Mouse (Mus musculus) brain, embryonic 14.5 days (tissue): ENCODE results near the gene Fancd2. TPM values are rescaled to one million over a fixed set of nuclear protein-coding genes. Genes with fewer than 3 reads are reported as not detected.
A peak's percentile ranks its signal among the peaks of the same experiment; 100 is the strongest.

ENCODE experiments used
- DNase-seq: peaks from one replicate; pipeline ENCODE4 v3.0.0-alpha.2; 2011; ENCODE audit warnings: low read depth
- CTCF ChIP-seq: fragments of 200-500 bp; IDR thresholded peaks from 2 replicates; pipeline ENCODE4 v1.5.1; 2012; ENCODE audit warnings: inconsistent platforms, mild to moderate bottlenecking, moderate library complexity, borderline replicate concordance; ENCODE audit not compliant: insufficient read depth, insufficient read length; ENCODE audit errors: extremely low read depth
- POLR2A ChIP-seq: fragments of 200-500 bp; IDR thresholded peaks from 2 replicates; pipeline ENCODE4 v1.6.1; 2012; ENCODE audit warnings: mild to moderate bottlenecking, inconsistent platforms, borderline replicate concordance; ENCODE audit not compliant: poor library complexity, insufficient read depth, insufficient read length, severe bottlenecking; ENCODE audit errors: extremely low read depth
- polyA plus RNA-seq: library from polyadenylated mRNA; depleted of rRNA; stranded (reverse); fragments of >200 nt; gene quantifications from 2 replicates; pipeline ENCODE4 v1.2.3, GENCODE M21; 2012; rRNA removed

Fancd2 gene
- polyA plus RNA-seq: 5.0 and 9.1 TPM in 2 replicates

DNA sequence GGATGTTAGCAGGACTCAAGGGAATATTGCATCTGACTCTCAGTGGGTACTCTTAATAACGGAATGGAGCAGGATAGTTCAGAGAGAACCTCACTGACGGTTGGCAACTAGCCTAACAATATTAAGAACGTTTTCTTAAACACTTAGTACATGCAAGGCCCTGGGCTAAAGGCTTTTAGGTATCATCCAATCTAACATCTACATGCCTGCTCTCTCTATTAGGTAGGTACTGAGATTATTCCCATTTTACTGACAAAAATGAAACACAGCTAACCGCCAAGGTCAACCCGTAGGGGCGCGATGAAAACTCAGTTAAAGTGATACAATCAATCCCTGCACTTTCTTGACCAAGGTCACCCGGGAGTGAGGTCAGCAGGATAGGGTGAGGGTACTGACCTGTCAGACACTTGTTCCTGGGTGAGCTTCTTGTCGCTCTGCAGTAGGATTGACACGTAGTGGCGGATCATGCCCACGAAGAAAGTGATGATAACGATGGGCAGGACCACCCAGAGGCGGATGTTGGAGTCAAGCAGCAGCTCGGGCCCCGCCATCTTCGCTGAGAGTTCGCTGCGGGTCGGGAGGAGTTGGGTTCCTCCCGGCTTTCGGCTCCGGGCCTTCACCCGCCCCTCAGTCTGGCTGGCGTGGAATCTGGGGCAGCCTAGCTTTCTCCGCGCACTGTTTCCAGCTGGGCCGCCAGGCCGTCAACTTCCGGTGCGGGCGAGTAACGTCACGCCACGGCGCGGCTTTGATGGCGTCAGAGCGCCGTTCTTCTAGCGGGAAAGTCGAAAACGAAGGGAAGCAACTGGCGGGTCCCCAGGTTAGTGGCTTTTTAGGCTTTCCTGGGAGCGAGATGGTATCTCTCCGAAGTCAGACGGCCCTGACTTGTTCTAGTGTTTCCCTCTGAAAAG lies at the start of gene Fancd2, which contains the start of gene Emc3:
Gene Fancd2, plus strand, starts transcription at position 751 of the 908 bp plus-strand sequence.
Gene Emc3, minus strand, starts transcription at position 721 of the 908 bp plus-strand sequence.
- TF ChIP-seq CTCF (no peak), POLR2A (peak; percentile 61; the same call in 1 of the 2 replicates)
- peak; percentile 94 for DNase-seq

DNA sequence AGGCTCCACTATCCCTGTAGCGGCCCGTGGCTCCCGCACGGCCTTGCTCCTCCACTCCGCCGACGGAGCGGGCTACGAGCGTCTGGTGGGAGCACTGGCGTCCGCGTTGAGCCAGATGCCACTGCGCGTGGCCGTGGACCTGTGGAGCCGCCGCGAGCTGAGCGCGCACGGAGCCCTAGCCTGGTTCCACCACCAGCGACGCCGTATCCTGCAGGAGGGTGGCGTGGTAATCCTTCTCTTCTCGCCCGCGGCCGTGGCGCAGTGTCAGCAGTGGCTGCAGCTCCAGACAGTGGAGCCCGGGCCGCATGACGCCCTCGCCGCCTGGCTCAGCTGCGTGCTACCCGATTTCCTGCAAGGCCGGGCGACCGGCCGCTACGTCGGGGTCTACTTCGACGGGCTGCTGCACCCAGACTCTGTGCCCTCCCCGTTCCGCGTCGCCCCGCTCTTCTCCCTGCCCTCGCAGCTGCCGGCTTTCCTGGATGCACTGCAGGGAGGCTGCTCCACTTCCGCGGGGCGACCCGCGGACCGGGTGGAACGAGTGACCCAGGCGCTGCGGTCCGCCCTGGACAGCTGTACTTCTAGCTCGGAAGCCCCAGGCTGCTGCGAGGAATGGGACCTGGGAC lies 48.9 kb upstream of the Fancd2 start:
- DNase-seq: no peak

DNA sequence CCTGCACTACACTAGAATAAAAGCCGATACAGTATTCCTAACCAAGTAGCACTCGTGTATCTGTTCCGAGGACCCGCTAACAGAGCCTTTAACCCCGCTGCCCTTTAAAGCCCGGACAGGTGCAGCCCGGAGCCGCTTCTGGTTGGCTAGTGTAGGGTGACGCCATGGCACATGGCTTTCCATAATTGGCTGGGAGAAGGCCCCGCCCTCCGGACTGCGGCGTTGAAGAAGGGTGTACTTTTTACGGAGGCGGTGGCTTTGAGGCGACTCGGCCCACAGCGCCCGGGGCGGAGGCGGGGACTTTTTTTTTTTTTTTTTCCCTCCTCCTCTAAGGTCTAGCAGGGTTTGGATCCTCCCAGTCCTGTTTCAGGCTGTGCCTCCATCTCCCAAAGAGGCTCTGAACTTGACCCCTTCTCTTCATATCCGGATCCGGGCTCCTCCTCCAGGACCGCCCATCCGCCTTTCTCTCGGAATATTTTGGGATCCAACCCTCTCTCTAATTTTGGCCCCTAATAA lies 48.3 kb upstream of the Fancd2 start, which contains the start of gene Creld1:
Gene Creld1, plus strand, starts transcription at position 198 of the 516 bp plus-strand sequence.
- TF ChIP-seq CTCF (no peak), POLR2A (peak; percentile 52; the same call in 1 of the 2 replicates)
- peak; percentile 98 for DNase-seq

More for the DNA sequence above, 48.9 kb upstream of the Fancd2 start:
- TF ChIP-seq CTCF (0 out of 2 replicates have a peak, but pooled peaks have one; percentile 7), POLR2A (no peak)

DNA sequence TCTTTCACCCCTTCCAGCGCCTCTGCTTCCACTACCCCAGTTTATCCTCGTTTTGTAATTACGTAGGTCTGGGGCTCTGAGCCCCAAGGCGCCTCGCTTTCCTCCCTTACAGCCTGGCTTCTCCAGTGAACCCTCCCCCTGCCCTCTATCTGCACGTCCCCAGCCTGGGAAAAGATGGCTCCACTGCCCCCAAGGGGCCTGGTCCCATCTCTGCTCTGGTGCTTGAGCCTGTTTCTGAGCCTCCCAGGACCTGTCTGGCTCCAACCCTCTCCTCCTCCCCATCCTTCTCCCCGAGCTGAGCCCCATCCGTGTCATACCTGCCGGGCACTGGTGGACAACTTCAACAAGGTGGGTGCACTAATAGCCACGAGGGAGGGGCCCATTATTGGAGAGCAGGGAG lies 47.8 kb upstream of the Fancd2 start:
- DNase-seq: peak; percentile 55
- TF ChIP-seq POLR2A (no peak), CTCF (no peak)

DNA sequence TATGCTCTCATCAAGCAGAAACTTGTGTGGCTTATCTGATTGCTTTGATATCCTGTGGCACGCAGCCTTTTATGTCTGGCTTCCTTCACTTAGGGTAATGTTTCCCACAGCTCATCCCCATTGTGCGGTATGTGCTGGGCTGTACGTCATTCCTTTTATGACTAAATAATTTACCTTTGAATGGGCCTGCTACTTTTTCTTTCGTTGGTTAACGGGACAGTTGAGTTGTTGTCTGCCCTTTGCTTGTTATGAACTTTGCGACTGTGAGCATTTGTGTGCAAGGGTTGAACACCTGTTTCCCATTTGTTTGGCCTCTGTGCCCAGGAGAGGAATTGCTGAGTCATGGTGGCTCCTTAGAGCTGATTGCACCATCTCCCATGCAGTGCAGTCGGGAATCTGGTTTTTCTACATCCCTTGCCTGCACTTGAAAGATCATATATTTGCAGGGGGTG lies 44.3 kb upstream of the Fancd2 start:
- TF ChIP-seq POLR2A (no peak), CTCF (no peak)
- no peak for DNase-seq

DNA sequence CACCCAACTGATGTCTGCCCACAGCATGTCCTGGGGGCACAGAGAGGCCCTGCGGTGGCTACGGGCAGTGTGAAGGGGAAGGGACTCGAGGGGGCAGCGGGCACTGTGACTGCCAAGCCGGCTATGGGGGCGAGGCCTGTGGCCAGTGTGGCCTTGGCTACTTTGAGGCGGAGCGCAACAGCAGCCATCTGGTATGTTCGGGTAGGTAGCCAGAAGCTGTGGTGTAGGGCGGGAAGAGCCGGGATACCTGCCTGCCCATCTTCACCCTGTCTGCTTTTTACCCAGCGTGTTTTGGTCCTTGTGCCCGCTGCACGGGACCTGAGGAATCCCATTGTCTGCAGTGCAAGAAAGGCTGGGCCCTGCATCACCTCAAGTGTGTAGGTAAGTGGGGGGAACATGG lies 42.1 kb upstream of the Fancd2 start:
- TF ChIP-seq POLR2A (no peak), CTCF (no peak)
- no peak for DNase-seq

DNA sequence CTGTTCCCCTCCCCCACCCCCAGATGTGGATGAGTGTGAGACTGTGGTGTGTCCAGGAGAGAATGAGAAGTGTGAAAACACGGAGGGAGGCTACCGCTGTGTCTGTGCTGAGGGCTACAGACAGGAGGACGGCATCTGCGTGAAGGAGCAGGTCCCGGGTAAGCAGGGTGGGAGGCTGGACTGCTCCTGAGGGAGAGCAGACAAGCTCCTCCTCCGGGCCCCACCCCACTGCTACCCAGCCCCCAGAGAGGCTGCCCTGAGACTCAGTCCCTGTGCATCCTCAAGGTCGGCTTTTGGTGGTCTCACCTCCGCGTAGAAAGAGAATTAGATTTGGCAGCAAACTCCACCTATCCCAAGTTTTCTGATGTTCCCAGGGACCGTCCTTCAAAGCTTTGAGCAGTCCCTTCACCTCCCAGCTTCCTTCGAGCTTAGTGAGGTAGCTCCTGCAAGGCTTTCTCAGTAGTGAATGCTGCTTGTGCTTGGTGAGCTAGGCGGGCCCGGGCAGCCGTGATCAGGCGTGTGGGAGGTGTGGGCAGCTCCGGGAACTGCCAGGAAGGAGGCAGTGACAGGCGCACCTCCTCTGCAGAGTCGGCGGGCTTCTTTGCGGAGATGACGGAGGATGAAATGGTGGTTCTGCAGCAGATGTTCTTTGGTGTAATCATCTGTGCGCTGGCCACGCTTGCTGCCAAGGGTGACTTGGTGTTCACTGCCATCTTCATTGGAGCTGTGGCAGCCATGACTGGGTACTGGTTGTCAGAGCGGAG lies 39.2 kb upstream of the Fancd2 start:
- TF ChIP-seq POLR2A (no peak), CTCF (no peak)
- no peak for DNase-seq

DNA sequence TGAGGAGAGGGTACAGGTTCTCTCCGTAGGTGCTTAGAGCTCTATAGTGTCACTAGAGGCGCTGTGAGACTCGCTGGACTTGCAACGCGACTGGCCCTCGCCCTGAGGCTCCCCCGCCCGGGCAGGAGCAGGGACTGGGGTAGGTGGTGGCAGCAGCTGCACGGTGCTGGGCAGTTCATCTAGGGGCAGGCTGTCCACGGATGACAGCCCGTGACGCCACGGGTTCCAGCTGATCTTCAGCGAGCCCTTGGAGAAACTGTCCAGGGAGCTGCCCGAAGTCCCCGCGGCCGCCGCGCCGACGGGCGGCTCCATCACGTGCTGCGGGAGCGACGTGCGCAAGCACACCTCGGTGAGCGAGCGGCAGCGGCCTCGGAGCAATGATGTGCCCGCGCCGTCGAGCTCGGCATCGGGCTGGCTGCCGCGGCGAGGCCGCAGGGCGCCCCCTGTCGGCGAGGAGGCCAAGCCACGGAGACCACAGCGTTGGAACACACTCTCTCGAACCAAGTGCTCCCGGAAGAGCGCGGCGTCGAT lies 37.2 kb upstream of the Fancd2 start:
- peak; percentile 84 for DNase-seq
- TF ChIP-seq CTCF (peak; percentile 79), POLR2A (0 out of 2 replicates have a peak, but pooled peaks have one; percentile 10)

DNA sequence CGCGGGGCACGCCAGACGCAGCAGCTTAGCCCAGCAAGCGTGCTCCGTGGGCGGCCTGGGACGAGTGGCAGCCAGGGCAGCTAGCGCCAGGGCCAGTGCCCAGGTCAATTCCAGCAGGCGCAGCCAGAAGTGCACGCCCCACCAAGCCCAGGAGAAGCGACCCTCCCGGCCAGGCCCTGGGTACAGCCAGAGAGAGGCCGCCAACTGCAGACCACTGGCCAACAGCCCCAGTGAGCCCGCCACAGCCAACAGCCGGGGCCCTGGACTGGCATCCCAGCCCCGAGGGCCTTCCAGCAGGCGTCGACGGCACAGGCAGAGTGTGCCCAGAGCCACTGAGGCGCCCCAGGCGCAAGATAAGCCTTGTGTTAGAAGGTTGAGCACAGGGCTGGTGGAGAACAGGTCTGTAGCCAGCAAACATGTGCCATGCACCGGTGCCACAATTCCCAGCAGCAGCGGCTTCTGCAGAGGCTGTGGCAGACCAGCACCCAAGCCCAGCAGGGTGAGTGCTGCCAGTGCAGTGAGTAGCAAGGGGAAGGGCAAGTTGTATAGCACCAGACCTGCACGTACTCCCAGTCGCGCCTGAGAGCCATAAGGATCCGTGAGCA lies 36.3 kb upstream of the Fancd2 start:
- no peak for DNase-seq
- TF ChIP-seq CTCF (no peak), POLR2A (no peak)

DNA sequence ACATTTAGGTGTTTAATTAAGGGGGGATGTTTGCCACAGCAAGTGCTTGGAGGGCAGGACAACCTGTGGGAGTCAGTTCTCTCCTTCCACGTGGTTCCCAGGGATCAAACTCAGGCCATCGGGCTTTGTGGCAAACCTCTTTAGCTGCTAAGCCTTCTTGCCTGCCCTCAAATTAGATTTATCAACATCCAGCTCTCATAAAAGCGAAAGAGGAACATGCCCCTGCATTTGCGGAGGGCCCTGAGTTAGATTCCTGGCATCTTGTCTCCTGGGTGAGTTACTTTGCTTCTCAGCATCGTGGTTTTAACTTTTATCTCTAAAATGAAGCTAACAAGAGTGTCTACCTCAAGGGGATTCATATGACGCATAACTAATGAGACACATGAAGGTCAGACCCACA lies 32.1 kb upstream of the Fancd2 start:
- TF ChIP-seq CTCF (no peak), POLR2A (no peak)

DNA sequence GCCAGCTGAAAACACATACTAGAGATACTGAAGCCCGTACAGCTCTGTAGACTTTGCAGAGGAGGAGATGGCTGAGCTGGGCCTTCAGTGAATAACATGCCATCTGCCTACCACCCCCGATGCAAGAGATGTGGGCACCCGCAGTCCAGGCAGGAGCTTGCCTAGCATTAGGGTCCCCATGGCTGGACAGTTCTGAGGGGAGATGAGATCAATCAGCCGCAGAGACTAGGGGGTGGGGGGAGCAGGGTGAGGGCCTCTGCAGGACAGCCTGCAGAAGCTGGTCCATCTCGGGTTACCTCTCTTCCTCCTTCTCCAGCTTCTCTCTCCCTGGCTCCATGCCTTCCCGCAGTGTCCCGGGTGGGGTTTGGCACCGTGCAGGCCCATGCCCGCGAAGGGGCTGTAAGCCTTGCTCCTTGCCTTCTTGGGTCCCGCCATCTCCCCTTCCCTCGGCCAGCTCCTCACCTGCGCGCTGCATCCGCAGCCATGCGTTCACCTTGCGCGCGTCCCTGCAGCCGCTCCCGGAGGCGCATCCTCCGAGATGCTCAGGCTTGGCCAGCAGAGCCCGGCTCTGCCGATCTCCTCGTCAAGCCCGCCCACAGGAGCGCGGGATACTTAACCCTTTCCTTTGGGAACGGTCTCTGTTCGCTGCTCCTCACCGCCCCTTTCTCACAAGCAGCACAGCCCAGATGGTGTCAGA lies 29.9 kb upstream of the Fancd2 start, which contains the start of gene Prrt3:
Gene Prrt3, minus strand, starts transcription at position 544 of the 697 bp plus-strand sequence.
- no peak for TF ChIP-seq CTCF
- peak; percentile 44; the same call in 1 of the 2 replicates for TF ChIP-seq POLR2A
- DNase-seq: peak; percentile 89

More for the DNA sequence above, 32.1 kb upstream of the Fancd2 start:
- no peak for DNase-seq
